Mouse (Mus musculus) lung, postnatal 36 days (tissue): ENCODE data around the gene Bivm.

Source experiments
- DNase-seq: peaks from one replicate; pipeline ENCODE4 v3.0.0; 2022; ENCODE audit warnings: mixed read lengths

Gene Bivm

GRCm38 (mm10) chr1:44178086-44178485 lies 59.3 kb downstream of the Bivm start:
- DNase-seq, result no peak

- peak; percentile 3 for DNase-seq
Measured at GRCm38 (mm10) chr1:44186396-44186795, 67.6 kb downstream of the Bivm start.
